Mouse (Mus musculus) liver, embryonic 13.5 days (tissue): ENCODE data around the gene Glg1. TPM values are rescaled to one million over a fixed set of nuclear protein-coding genes. Genes with fewer than 3 reads are reported as not detected.
"Not testable (repeated sequence)": the region's sequence is repeated elsewhere in the genome, so short reads cannot be mapped to it uniquely, and the experiment has no call there.

Source experiments
- ATAC-seq: fragments of 200-750 bp; cut with Nextera tagmentation; 2 replicates; pipeline ENCODE4 v1.8.0; 2017; ENCODE audit warnings: low read depth, mild to moderate bottlenecking, moderate number of reproducible peaks, moderate library complexity
- DNase-seq: peaks from one replicate; pipeline ENCODE4 v3.0.0; 2022
- H3K27ac ChIP-seq: fragments of 300-500 bp; sonication (generic); 2 replicates; pipeline ENCODE4 v1.5.1; 2015; ENCODE audit warnings: moderate library complexity, mild to moderate bottlenecking, inconsistent platforms
- H3K27me3 ChIP-seq: fragments of 300-500 bp; sonication (generic); 2 replicates; pipeline ENCODE4 v1.6.1; 2015; ENCODE audit warnings: mild to moderate bottlenecking, inconsistent platforms
- H3K36me3 ChIP-seq: fragments of 300-500 bp; sonication (generic); 2 replicates; pipeline ENCODE4 v1.6.1; 2015; ENCODE audit warnings: mild to moderate bottlenecking, inconsistent platforms
- H3K4me1 ChIP-seq: fragments of 300-500 bp; sonication (generic); replicated peaks from 2 replicates; pipeline ENCODE4 v1.6.1; 2015; ENCODE audit warnings: inconsistent platforms
- H3K4me2 ChIP-seq: fragments of 300-500 bp; sonication (generic); 2 replicates; pipeline ENCODE4 v1.6.1; 2015; ENCODE audit warnings: inconsistent platforms, mild to moderate bottlenecking, moderate library complexity
- H3K4me3 ChIP-seq: fragments of 300-500 bp; sonication (generic); replicated peaks from 2 replicates; pipeline ENCODE4 v1.5.1; 2015; ENCODE audit warnings: mild to moderate bottlenecking, inconsistent platforms
- H3K9ac ChIP-seq: fragments of 300-500 bp; sonication (generic); 2 replicates; pipeline ENCODE4 v1.6.1; 2015; ENCODE audit warnings: mild to moderate bottlenecking, inconsistent platforms
- H3K9me3 ChIP-seq: fragments of 300-500 bp; sonication (generic); replicated peaks from 2 replicates; pipeline ENCODE4 v1.6.1; 2016; ENCODE audit warnings: inconsistent platforms
- WGBS: fragments of 180-500 bp; shearing (Covaris S2); methylation state at CpG from one replicate; pipeline ENCODE4 v1.1.7; 2015; ENCODE audit not compliant: insufficient replicate concordance; 5-methylcytosine and 5-hydroxymethylcytosine counted together
- polyA plus RNA-seq: library from polyadenylated mRNA; unstranded; fragments of >200 nt; fragmentation: Nextera tagmentation; extraction: Ambion mirVana; gene quantifications from 2 replicates; pipeline ENCODE4 v1.2.1, GENCODE M21; 2015

Gene Glg1
- polyA plus RNA-seq, 1 experiment from 2014 or later: 14.3 TPM

DNA sequence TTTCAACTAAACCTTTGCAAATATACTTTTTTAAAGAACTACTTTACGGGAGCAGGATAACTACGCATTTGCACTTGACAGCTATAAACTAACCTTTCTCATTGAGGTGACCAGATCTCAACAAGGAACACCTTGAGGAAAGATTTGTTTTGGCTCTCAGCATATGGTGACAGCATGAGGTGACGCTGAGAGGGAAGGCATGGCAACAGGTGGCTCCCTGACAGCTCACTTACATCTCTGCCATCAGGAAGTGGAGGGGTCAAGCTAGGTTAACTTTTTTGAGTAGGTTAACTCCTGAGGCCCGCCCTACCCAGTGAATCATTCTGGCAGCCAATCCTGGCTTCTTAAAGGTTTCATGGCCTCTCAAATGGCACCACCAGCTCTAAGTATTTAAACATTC is 26.6 kb upstream of the Glg1 start:
- WGBS: 94% methylated on average over 4 of the region's 4 CpGs
- Histone ChIP-seq H3K27ac (no peak overlapping the region), H3K9me3 (no peaks in the 10 kb centered on the region), H3K27me3 (no peaks in the 10 kb centered on the region), H3K36me3 (peaks cover 96% of the 10 kb centered on the region), H3K9ac (no peak overlapping the region), H3K4me3 (no peak overlapping the region), H3K4me2 (no peak overlapping the region), H3K4me1 (no peaks in the 10 kb centered on the region)
- DNase-seq (no peak), ATAC-seq (no peak)

DNA sequence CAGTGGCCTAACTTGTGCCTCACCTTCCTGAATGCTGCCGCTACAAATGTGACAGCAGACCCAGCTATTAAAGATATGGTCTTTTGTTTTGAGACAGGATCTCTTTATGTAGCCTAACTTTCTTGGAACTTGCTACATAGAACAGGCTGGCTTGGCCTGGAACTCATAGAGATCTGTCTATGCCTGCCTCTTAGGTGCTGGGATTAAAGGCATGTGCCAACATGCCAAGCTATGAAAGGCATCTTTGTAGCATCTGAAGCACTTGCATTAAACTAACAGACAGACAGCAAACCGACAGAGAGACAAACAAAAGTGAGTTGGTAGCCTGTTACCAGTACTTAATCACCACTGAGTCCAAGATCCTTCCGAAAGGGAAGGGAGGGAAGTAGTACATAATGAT is 23.1 kb upstream of the Glg1 start:
- peaks cover 96% of the 10 kb centered on the region for H3K36me3 ChIP-seq

GRCm38 (mm10) chr8:111268277-111268676 is 9.3 kb upstream of the Glg1 start:
- no peak overlapping the region for H3K4me2 ChIP-seq
- ATAC-seq: no peak
- H3K27me3 ChIP-seq: no peaks in the 10 kb centered on the region
- H3K36me3 ChIP-seq: peaks cover 32% of the 10 kb centered on the region
- no peak overlapping the region for H3K9ac ChIP-seq
- no peak overlapping the region for H3K4me3 ChIP-seq
- H3K9me3 ChIP-seq: no peaks in the 10 kb centered on the region
- no peak for DNase-seq
- no peak overlapping the region for H3K27ac ChIP-seq
- 63% methylated on average over 2 of the region's 2 CpGs for WGBS
- H3K4me1 ChIP-seq: no peaks in the 10 kb centered on the region

More for the DNA sequence above, 23.1 kb upstream of the Glg1 start:
- Histone ChIP-seq H3K4me3 (no peak overlapping the region), H3K27me3 (no peaks in the 10 kb centered on the region), H3K9ac (no peak overlapping the region), H3K27ac (no peak overlapping the region), H3K9me3 (no peaks in the 10 kb centered on the region), H3K4me2 (no peak overlapping the region), H3K4me1 (no peaks in the 10 kb centered on the region)
- WGBS: 94% methylated on average over 3 of the region's 3 CpGs
- no peak for DNase-seq
- no peak for ATAC-seq

GRCm38 (mm10) chr8:111266161-111266560 is 7.1 kb upstream of the Glg1 start:
- H3K4me3 ChIP-seq, H3K9me3 ChIP-seq, H3K4me2 ChIP-seq, ATAC-seq, DNase-seq, H3K9ac ChIP-seq, H3K4me1 ChIP-seq, H3K27me3 ChIP-seq, H3K27ac ChIP-seq: not testable (repeated sequence)
- H3K36me3 ChIP-seq: peaks cover 15% of the 10 kb centered on the region
- WGBS: 72% methylated on average over 7 of the region's 7 CpGs

DNA sequence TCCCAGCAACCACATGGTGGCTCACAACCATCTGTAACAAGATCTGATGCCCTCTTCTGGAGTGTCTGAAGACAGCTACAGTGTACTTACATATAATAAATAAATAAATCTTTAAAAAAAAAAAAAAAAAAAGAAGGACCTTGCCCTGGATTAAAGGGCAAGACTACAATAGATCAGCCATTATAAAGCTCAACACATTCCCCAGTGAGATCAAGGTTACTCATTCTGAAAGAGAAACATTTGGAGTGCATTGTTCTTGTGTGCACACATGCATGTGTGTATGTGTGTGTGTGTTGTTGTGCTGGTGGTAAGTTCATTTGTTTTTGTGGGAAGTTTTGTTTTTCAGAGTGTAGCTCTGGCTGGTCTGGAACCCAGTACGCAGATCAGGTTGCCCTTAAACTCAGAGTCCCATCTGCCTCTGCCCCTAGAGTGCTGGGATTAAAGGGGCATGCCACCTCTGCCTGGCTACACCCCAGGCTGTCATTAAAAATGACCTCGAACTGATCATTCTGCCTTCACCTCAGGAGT is 5.7 kb upstream of the Glg1 start:
- H3K4me3 ChIP-seq: no peak overlapping the region
- no peak for DNase-seq
- H3K27me3 ChIP-seq: peaks cover 16% of the 10 kb centered on the region; the same call in 1 of the 2 replicates
- 64% methylated on average over 2 of the region's 2 CpGs for WGBS
- H3K4me1 ChIP-seq: peaks cover 10% of the 10 kb centered on the region
- H3K27ac ChIP-seq: no peak overlapping the region
- no peak overlapping the region for H3K4me2 ChIP-seq
- ATAC-seq: no peak
- no peak overlapping the region for H3K9ac ChIP-seq
- H3K36me3 ChIP-seq: peaks cover 4% of the 10 kb centered on the region; the same call in 1 of the 2 replicates
- no peaks in the 10 kb centered on the region for H3K9me3 ChIP-seq

- H3K4me2 ChIP-seq: no peak overlapping the region
- WGBS: 14% methylated on average over 4 of the region's 4 CpGs
- no peaks in the 10 kb centered on the region for H3K9me3 ChIP-seq
- H3K36me3 ChIP-seq: no peaks in the 10 kb centered on the region
- DNase-seq (peak; percentile 33), ATAC-seq (no peak)
- H3K4me3 ChIP-seq: no peak overlapping the region
- peaks cover 24% of the 10 kb centered on the region for H3K4me1 ChIP-seq
- peaks cover 18% of the 10 kb centered on the region; the same call in 1 of the 2 replicates for H3K27me3 ChIP-seq
- H3K9ac ChIP-seq: no peak overlapping the region
- H3K27ac ChIP-seq: no peak overlapping the region
Observed at GRCm38 (mm10) chr8:111261981-111262381, 3.0 kb upstream of the Glg1 start.

GRCm38 (mm10) chr8:111260251-111260650 is 1.2 kb upstream of the Glg1 start:
- DNase-seq: no peak

GRCm38 (mm10) chr8:111259408-111259741 is 359 bp upstream of the Glg1 start:
- DNase-seq (no peak), ATAC-seq (no peak; the same call in 1 of the 2 replicates)
- Histone ChIP-seq H3K9ac (peak overlapping the region; percentile 94), H3K4me1 (peaks cover 28% of the 10 kb centered on the region), H3K4me2 (peak overlapping the region; percentile 82), H3K36me3 (peaks cover 4% of the 10 kb centered on the region; the same call in 1 of the 2 replicates), H3K9me3 (no peaks in the 10 kb centered on the region), H3K27ac (peak overlapping the region; percentile 97), H3K4me3 (peak overlapping the region; percentile 91), H3K27me3 (peaks cover 18% of the 10 kb centered on the region; the same call in 1 of the 2 replicates)
- WGBS: 9% methylated on average over 13 of the region's 13 CpGs

More at GRCm38 (mm10) chr8:111260251-111260650, 1.2 kb upstream of the Glg1 start:
- Histone ChIP-seq H3K4me1 (peaks cover 28% of the 10 kb centered on the region), H3K4me2 (peak overlapping the region; percentile 82; the same call in 1 of the 2 replicates), H3K4me3 (peak overlapping the region; percentile 91), H3K9me3 (no peaks in the 10 kb centered on the region), H3K36me3 (no peaks in the 10 kb centered on the region; the same call in 1 of the 2 replicates), H3K9ac (no peak overlapping the region), H3K27me3 (peaks cover 18% of the 10 kb centered on the region; the same call in 1 of the 2 replicates), H3K27ac (no peak overlapping the region)
- no peak for ATAC-seq
- 90% methylated on average over 5 of the region's 5 CpGs for WGBS

DNA sequence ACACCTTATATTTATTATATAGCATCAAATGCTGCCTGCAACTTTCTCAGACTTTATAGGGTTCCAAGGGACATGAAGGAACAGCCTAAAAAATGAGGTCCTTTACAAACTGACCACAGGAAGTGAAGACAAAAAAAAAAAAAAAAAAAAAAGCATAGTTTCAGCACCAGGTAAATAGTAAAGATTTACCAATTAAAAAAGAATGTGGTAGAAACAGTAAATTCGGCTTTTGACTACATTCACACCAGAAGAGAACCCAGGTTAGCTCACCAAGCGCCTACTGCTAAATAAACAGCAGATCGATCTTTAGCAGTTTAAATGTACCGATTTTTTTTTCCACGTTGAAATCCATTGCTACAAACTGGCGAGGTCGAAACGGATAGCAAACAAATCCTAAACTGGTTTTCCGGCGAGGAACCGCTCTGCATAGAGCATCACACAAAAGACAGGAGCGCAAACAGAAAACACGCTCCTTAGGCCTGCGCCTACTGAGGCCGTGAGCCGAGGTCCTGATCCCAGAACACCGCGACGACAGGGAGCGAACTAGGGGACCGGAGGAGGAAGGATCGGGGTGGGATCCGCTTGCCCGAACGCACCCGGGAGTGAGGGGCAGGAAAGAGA is 896 bp downstream of the Glg1 start:
- H3K36me3 ChIP-seq: peaks cover 4% of the 10 kb centered on the region; the same call in 1 of the 2 replicates
- peak; percentile 60 for ATAC-seq
- 2% methylated on average over 25 of the region's 26 CpGs for WGBS

DNA sequence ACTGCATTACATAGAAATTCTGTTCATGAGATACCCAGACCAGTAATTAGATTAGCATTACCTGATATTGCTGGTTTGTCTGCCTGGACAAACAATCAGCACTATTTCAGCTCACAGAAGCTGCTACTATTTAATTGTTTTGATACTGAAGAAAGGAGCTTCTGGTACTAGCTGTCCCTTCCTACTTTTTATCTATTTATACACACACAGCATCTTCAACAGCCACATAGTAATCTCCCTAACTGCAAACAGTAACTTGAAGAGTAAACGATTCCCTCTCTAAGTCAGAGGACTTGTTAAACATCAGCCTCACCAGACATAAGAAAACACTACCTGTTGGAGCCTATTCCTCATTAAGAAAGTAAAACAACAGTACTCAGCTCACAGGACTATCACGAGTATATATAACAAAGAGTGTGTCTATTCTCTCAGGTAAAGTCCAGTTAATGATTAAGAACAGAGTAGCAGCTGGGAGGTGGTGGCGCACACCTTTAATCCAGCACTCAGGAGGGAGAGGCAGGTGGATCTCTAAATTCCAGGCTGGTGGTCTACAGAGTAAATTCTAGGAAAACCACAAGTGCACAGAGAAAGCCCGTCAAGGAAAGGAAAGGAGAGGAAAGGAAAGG is 6.4 kb downstream of the Glg1 start:
- no peaks in the 10 kb centered on the region for H3K27me3 ChIP-seq
- H3K4me3 ChIP-seq: no peak overlapping the region
- peaks cover 4% of the 10 kb centered on the region; the same call in 1 of the 2 replicates for H3K36me3 ChIP-seq
- no peaks in the 10 kb centered on the region for H3K9me3 ChIP-seq
- no peak overlapping the region for H3K9ac ChIP-seq
- WGBS: 46% methylated on average over 4 of the region's 4 CpGs
- DNase-seq: no peak
- 0 out of 2 replicates have a peak overlapping the region, but pooled peaks have one; percentile 13 for H3K27ac ChIP-seq
- peak; percentile 77 for ATAC-seq
- H3K4me2 ChIP-seq: 0 out of 2 replicates have a peak overlapping the region, but pooled peaks have one; percentile 4
- peaks cover 40% of the 10 kb centered on the region for H3K4me1 ChIP-seq

More for the DNA sequence above, 896 bp downstream of the Glg1 start:
- peak overlapping the region; percentile 91 for H3K4me3 ChIP-seq
- H3K9ac ChIP-seq: peak overlapping the region; percentile 94
- peak overlapping the region; percentile 97 for H3K27ac ChIP-seq
- no peaks in the 10 kb centered on the region for H3K9me3 ChIP-seq
- H3K4me1 ChIP-seq: peaks cover 28% of the 10 kb centered on the region
- H3K27me3 ChIP-seq: peaks cover 17% of the 10 kb centered on the region; the same call in 1 of the 2 replicates
- DNase-seq: no peak
- peak overlapping the region; percentile 82 for H3K4me2 ChIP-seq

GRCm38 (mm10) chr8:111250111-111250510 is 8.9 kb downstream of the Glg1 start:
- Histone ChIP-seq H3K36me3 (peaks cover 3% of the 10 kb centered on the region; the same call in 1 of the 2 replicates), H3K9me3 (no peaks in the 10 kb centered on the region), H3K9ac (no peak overlapping the region), H3K4me3 (no peak overlapping the region), H3K4me1 (peaks cover 39% of the 10 kb centered on the region), H3K27ac (no peak overlapping the region), H3K4me2 (no peak overlapping the region), H3K27me3 (no peaks in the 10 kb centered on the region)
- 68% methylated on average over 2 of the region's 2 CpGs for WGBS
- no peak for DNase-seq
- no peak for ATAC-seq
